Mouse (Mus musculus) hindbrain, postnatal 0 days (tissue): Measurements from ENCODE around the gene Cd63. TPM values are rescaled to one million over a fixed set of nuclear protein-coding genes. Genes with fewer than 3 reads are reported as not detected.

Experiments used
- ATAC-seq: fragments of 200-750 bp; cut with Nextera tagmentation; 2 replicates; pipeline ENCODE4 v1.8.0; 2017; ENCODE audit warnings: mild to moderate bottlenecking, moderate TSS enrichment, moderate library complexity
- DNase-seq: peaks from one replicate; pipeline ENCODE4 v3.0.0-alpha.2; 2015; ENCODE audit warnings: low spot score
- H3K27ac ChIP-seq: fragments of 300-500 bp; sonication (generic); 2 replicates; pipeline ENCODE4 v1.5.1; 2014; ENCODE audit warnings: mild to moderate bottlenecking
- H3K27me3 ChIP-seq: fragments of 300-500 bp; sonication (generic); 2 replicates; pipeline ENCODE4 v1.6.1; 2014; ENCODE audit warnings: low read length, mixed read lengths; ENCODE audit not compliant: insufficient read depth
- H3K36me3 ChIP-seq: fragments of 300-500 bp; sonication (generic); 2 replicates; pipeline ENCODE4 v1.6.1; 2014; ENCODE audit warnings: low read length, mixed read lengths; ENCODE audit not compliant: insufficient read depth
- H3K4me1 ChIP-seq: fragments of 300-500 bp; sonication (generic); 2 replicates; pipeline ENCODE4 v1.6.1; 2014; ENCODE audit warnings: antibody characterized with exemption, low read length, mixed read lengths; ENCODE audit not compliant: insufficient read depth
- H3K4me2 ChIP-seq: fragments of 300-500 bp; sonication (generic); 2 replicates; pipeline ENCODE4 v1.6.1; 2014; ENCODE audit warnings: low read depth, mild to moderate bottlenecking, low read length, moderate library complexity, mixed read lengths
- H3K4me3 ChIP-seq: fragments of 300-500 bp; sonication (generic); 2 replicates; pipeline ENCODE4 v1.5.1; 2014; ENCODE audit warnings: low read length
- H3K9ac ChIP-seq: fragments of 300-500 bp; sonication (generic); replicated peaks from 2 replicates; pipeline ENCODE4 v1.6.1; 2014; ENCODE audit warnings: mild to moderate bottlenecking, low read length, moderate library complexity, mixed read lengths
- H3K9me3 ChIP-seq: fragments of 300-500 bp; sonication (generic); 2 replicates; pipeline ENCODE4 v1.6.1; 2016; ENCODE audit warnings: low read length, mixed read lengths
- CTCF ChIP-seq: IDR thresholded peaks from 2 replicates; pipeline ENCODE4 v1.5.1; 2016; ENCODE audit warnings: antibody characterized with exemption, control low read depth, low read depth
- WGBS: fragments of 180-500 bp; shearing (Covaris S2); extraction: QIAGEN DNeasy Blood & Tissue Kit; methylation state at CpG from one replicate; pipeline ENCODE4 v1.1.7; 2014; 5-methylcytosine and 5-hydroxymethylcytosine counted together
- polyA plus RNA-seq: library from polyadenylated mRNA; unstranded; fragments of >200 nt; fragmentation: Nextera tagmentation; extraction: Ambion mirVana; gene quantifications from 2 replicates; pipeline ENCODE4 v1.2.1, GENCODE M21; 2015
- total RNA-seq: library from RNA; depleted of rRNA; stranded (reverse); fragments of >200 nt; gene quantifications from 2 replicates; pipeline ENCODE4 v1.2.3, GENCODE M21; 2014

The Cd63 gene
- total and polyA plus RNA-seq, 2 experiments from 2014 or later, result 35.2 to 417 TPM

DNA sequence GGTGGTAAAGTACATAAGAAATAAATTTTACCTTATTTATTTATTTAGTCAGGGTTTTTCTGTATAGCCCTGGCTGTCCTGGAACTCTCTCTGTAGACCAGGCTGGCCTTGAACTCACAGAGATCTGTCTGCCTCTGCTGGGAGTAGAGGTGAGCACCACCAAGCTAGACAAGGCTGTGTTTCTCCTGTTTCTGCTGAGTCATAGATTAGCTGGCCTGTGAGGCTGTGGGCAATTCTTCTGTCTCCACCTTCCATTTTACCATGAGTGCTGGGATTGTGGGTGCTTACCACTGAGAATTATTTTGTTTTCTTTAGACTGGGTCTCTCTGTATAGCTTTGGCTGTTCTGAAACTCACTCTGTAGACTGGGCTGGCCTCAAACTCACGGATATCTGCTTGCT, 620 bp downstream of the Cd63 start:
- DNase-seq (no peak), ATAC-seq (no peak)
- Histone ChIP-seq H3K9me3 (no peaks in the 10 kb centered on the region), H3K27me3 (no peaks in the 10 kb centered on the region), H3K27ac (no peak overlapping the region), H3K9ac (no peak overlapping the region), H3K36me3 (no peaks in the 10 kb centered on the region), H3K4me3 (no peak overlapping the region), H3K4me2 (no peak overlapping the region), H3K4me1 (peaks cover 6% of the 10 kb centered on the region; the same call in 1 of the 2 replicates)
- no peak for TF ChIP-seq CTCF
- 76% methylated on average over 1 of the region's 1 CpGs for WGBS

DNA sequence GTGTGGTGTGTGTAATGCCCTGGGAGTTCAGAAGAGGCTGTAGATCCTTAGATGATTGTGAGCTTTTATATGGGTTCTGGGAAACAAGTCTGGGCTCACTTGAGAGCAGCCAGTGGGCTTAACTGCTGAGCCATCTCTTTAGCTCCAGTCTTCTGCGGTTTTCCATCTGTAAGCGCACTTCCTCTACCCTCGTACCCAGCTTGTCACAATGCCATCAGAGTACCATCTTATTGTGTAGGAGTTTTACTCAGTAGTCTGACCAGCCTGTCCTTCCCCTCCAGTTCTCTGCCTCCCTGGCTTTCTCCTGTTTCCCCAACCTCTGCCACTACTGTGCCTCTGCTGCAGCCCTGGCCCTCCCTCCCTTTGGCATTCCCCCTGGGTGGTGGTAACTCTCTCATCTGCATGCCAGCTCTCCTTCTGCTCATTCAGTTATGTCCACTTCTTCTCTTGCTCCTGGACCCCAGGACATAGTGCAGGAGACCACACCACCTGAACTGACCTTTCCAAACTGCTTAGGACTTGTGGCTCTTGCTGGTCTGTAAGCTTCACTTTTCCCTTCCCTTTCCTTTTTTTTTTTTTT, 1.7 kb downstream of the Cd63 start:
- no peak overlapping the region for H3K27ac ChIP-seq
- DNase-seq, result no peak
- TF ChIP-seq CTCF, result no peak
- H3K9me3 ChIP-seq, result no peaks in the 10 kb centered on the region
- ATAC-seq, result no peak
- H3K4me1 ChIP-seq, result no peaks in the 10 kb centered on the region
- 68% methylated on average over 3 of the region's 3 CpGs for WGBS
- no peaks in the 10 kb centered on the region for H3K27me3 ChIP-seq
- H3K4me3 ChIP-seq, result no peak overlapping the region
- no peak overlapping the region for H3K4me2 ChIP-seq
- H3K9ac ChIP-seq, result no peak overlapping the region
- no peaks in the 10 kb centered on the region for H3K36me3 ChIP-seq

DNA sequence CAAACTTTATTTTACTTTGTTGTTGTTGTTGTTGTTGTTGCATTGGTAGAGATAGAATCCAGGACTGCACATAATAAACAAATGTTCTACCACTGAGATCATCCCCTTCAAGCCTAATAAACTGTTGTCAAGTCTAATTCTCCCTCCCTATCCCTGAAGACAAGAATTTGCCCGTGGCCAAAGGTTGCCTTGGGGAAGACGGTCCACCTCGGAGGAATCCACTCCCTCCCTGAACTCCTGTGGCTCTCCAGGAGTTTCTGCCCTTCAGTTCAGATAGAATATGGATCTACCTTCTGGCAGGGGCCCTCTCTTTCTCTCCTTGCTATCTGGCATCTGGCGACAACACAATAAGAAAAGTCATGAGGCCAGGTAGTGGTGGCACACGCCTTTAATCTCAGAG, 4.0 kb downstream of the Cd63 start:
- H3K27ac ChIP-seq, result no peak overlapping the region
- no peaks in the 10 kb centered on the region for H3K36me3 ChIP-seq
- TF ChIP-seq CTCF, result no peak
- no peak for ATAC-seq
- H3K4me1 ChIP-seq, result no peaks in the 10 kb centered on the region
- no peak overlapping the region for H3K4me3 ChIP-seq
- no peak overlapping the region for H3K9ac ChIP-seq
- no peaks in the 10 kb centered on the region for H3K27me3 ChIP-seq
- H3K4me2 ChIP-seq, result no peak overlapping the region
- H3K9me3 ChIP-seq, result no peaks in the 10 kb centered on the region
- 64% methylated on average over 5 of the region's 5 CpGs for WGBS
- DNase-seq, result no peak

DNA sequence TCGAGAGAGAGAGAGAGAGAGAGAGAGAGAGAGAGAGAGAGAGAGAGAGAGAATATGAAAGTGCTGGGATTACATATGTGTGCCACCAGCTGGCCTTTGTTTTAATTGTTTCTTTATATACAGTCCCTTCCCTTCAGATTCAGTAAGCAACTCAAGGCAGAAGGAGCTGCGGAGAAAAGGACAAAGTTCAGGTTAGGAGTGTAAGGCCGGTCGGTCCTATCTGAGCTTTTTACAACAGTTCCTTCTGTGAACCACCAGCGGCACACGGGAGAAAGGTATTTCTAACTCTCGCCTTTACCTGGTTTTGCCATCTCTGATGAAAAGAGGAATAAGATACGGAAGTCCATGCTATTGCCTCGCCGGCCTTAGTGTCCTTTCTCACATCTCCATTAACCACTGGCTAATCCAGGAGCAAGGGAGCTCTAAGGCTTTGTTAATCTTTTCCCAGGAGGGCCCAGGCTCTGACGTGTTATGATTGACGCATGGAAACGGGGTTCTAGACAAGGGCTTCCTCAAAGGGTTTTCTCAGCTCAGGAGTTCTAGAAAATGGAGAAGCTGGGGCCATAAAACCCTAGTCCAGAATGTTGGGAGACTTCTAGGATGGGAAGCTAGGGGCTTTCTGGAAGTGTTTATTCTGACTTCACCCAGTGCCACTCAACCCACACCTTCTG, 8.1 kb downstream of the Cd63 start:
- ATAC-seq (no peak), DNase-seq (peak; percentile 31)
- Histone ChIP-seq H3K9ac (peak overlapping the region; percentile 85), H3K27ac (peak overlapping the region; percentile 93), H3K36me3 (no peaks in the 10 kb centered on the region), H3K4me2 (peak overlapping the region; percentile 63), H3K4me3 (peak overlapping the region; percentile 87), H3K27me3 (no peaks in the 10 kb centered on the region), H3K4me1 (no peaks in the 10 kb centered on the region), H3K9me3 (no peaks in the 10 kb centered on the region)
- no peak for TF ChIP-seq CTCF
- WGBS, result 61% methylated on average over 13 of the region's 13 CpGs

DNA sequence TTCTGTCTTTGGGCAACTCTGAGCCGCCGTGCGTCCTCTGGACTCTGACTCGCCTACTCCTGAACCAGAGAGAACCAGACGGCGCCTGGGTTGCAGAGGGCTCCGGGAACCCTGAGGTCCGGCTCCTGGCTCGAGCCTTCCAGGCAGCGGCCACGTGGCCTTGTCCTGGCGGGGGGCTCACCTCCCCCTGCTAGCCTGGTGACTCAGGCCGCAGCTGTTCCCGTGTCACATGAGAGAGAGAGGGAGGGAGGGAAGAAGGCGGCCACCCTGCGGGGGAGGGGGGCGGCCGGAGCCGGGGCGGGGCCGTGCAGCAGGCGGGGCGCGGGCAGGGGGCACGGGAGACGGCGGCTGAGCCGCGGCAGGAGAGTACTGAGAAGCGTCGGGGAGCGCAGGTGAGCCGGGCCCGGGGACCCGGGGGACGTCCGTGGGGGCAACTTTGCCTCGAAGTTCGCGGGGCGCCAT, 8.8 kb downstream of the Cd63 start:
- peak; percentile 80 for ATAC-seq
- Histone ChIP-seq H3K4me2 (peak overlapping the region; percentile 63), H3K27ac (peak overlapping the region; percentile 93), H3K4me3 (peak overlapping the region; percentile 87), H3K9ac (peak overlapping the region; percentile 85), H3K27me3 (no peaks in the 10 kb centered on the region), H3K4me1 (no peaks in the 10 kb centered on the region), H3K9me3 (no peaks in the 10 kb centered on the region), H3K36me3 (no peaks in the 10 kb centered on the region)
- WGBS, result 2% methylated on average over 33 of the region's 41 CpGs
- DNase-seq, result peak; percentile 86
- no peak for TF ChIP-seq CTCF

DNA sequence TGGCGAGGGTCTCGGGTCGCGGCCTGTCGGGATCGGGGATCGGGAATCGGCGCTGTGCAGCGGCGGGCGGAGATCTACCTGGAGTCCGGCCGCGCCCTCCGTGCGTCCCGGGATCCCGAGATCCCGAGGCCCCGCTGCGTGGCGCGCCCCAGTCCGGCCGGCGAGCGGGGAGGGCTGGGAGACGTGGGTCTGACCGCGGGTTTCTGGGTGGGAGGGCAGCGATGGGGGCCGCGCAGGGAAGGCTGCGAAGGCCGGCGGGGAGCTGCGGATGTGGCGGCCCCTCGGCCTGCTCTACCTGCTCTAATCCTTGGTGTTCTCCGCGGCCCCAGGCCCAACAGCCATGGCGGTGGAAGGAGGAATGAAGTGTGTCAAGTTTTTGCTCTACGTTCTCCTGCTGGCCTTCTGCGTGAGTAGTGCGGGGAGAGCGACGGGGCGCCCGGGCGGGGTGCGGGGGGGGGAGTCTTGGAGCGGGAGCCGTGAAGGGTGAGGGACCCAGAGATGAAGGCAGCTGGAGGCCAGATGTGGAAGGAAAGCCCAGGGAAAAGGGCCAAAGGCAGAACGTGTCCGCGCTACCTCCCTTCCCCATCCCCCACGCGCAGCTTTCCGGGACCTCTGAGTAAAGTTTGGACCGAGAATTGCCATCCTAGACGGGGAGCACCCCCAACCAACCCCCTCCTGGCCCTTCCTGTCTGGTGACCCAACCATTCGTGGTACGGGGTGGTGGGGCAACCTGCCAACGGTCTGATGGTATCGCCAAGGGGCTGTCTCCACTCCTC, 9.5 kb downstream of the Cd63 start:
- whole genome bisulfite sequencing, result 1% methylated on average over 58 of the region's 66 CpGs
- TF ChIP-seq CTCF, result no peak
- no peaks in the 10 kb centered on the region for H3K9me3 ChIP-seq
- DNase-seq, result peak; percentile 83
- H3K27me3 ChIP-seq, result no peaks in the 10 kb centered on the region
- peak overlapping the region; percentile 87 for H3K4me3 ChIP-seq
- no peaks in the 10 kb centered on the region for H3K36me3 ChIP-seq
- peak; percentile 57 for ATAC-seq
- peak overlapping the region; percentile 63 for H3K4me2 ChIP-seq
- H3K9ac ChIP-seq, result peak overlapping the region; percentile 85
- H3K27ac ChIP-seq, result peak overlapping the region; percentile 93
- H3K4me1 ChIP-seq, result no peaks in the 10 kb centered on the region
